Mouse (Mus musculus) kidney, postnatal 0 days (tissue): ENCODE data around the gene Cdk17. TPM values are rescaled to one million over a fixed set of nuclear protein-coding genes. Genes with fewer than 3 reads are reported as not detected.

ENCODE experiments used
- ATAC-seq: fragments of 200-750 bp; cut with Nextera tagmentation; replicated peaks from 2 replicates; pipeline ENCODE4 v1.8.0; 2017; ENCODE audit warnings: low read depth, moderate number of reproducible peaks, moderate TSS enrichment, moderate library complexity; ENCODE audit not compliant: low FRiP score
- DNase-seq: peaks from one replicate; pipeline ENCODE4 v3.0.0-alpha.2; 2016; ENCODE audit warnings: low spot score
- H3K27ac ChIP-seq: fragments of 300-500 bp; sonication (generic); 2 replicates; pipeline ENCODE4 v1.5.1; 2014; ENCODE audit warnings: mild to moderate bottlenecking
- H3K27me3 ChIP-seq: fragments of 300-500 bp; sonication (generic); 2 replicates; pipeline ENCODE4 v1.6.1; 2014; ENCODE audit warnings: low read length, mixed read lengths; ENCODE audit not compliant: insufficient read depth
- H3K36me3 ChIP-seq: fragments of 300-500 bp; sonication (generic); 2 replicates; pipeline ENCODE4 v1.6.1; 2014; ENCODE audit warnings: low read length, mixed read lengths; ENCODE audit not compliant: insufficient read depth
- H3K4me1 ChIP-seq: fragments of 300-500 bp; sonication (generic); replicated peaks from 2 replicates; pipeline ENCODE4 v1.6.1; 2014; ENCODE audit warnings: antibody characterized with exemption, low read length, mixed read lengths; ENCODE audit not compliant: insufficient read depth
- H3K4me2 ChIP-seq: fragments of 300-500 bp; sonication (generic); 2 replicates; pipeline ENCODE4 v1.6.1; 2014; ENCODE audit warnings: mild to moderate bottlenecking, low read length, moderate library complexity, mixed read lengths
- H3K4me3 ChIP-seq: fragments of 300-500 bp; sonication (generic); replicated peaks from 2 replicates; pipeline ENCODE4 v1.5.1; 2014; ENCODE audit warnings: low read depth, low read length
- H3K9ac ChIP-seq: fragments of 300-500 bp; sonication (generic); 2 replicates; pipeline ENCODE4 v1.6.1; 2014; ENCODE audit warnings: low read depth, low read length
- H3K9me3 ChIP-seq: fragments of 300-500 bp; sonication (generic); replicated peaks from 2 replicates; pipeline ENCODE4 v1.6.1; 2016; ENCODE audit warnings: low read length, inconsistent platforms, mixed read lengths
- CTCF ChIP-seq: IDR thresholded peaks from 2 replicates; pipeline ENCODE4 v1.5.1; 2016; ENCODE audit warnings: antibody characterized with exemption, low read depth, mild to moderate bottlenecking, moderate library complexity
- WGBS: fragments of 180-500 bp; shearing (Covaris S2); extraction: QIAGEN DNeasy Blood & Tissue Kit; methylation state at CpG from one replicate; pipeline ENCODE4 v1.1.7; 2014; 5-methylcytosine and 5-hydroxymethylcytosine counted together
- polyA plus RNA-seq: library from polyadenylated mRNA; unstranded; fragments of >200 nt; fragmentation: Nextera tagmentation; extraction: Ambion mirVana; gene quantifications from 2 replicates; pipeline ENCODE4 v1.2.1, GENCODE M21; 2015

The Cdk17 gene
- polyA plus RNA-seq, 1 experiment from 2014 or later, result 16.4 TPM

GRCm38 (mm10) chr10:93116636-93117035 is 44.0 kb upstream of the Cdk17 start:
- Histone ChIP-seq H3K4me2 (no peak overlapping the region), H3K27me3 (no peaks in the 10 kb centered on the region), H3K9ac (no peak overlapping the region), H3K9me3 (no peaks in the 10 kb centered on the region), H3K36me3 (no peaks in the 10 kb centered on the region), H3K4me1 (no peaks in the 10 kb centered on the region), H3K4me3 (no peak overlapping the region), H3K27ac (no peak overlapping the region)
- no peak for TF ChIP-seq CTCF
- DNase-seq, result no peak
- WGBS, result 74% methylated on average over 3 of the region's 3 CpGs
- no peak for ATAC-seq

DNA sequence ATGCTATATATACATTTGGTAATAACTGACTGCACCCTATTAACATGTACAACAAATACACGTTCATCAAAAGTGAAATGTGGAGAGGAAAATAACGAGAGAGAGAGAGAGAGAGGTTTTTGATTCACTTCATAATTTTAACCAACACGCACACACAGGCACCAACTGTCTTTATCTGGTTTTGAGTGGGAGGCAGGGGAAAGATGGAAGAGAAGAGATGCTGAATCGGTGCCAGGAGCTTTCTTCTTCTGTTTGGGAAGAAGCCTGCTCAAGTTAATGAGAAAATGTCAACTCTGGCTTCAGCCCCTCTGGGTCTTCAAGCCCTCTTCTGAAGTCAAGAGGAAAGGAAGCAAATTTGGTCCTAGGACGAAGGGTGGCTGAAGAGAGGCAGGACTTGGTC is 40.9 kb upstream of the Cdk17 start:
- TF ChIP-seq CTCF, result no peak
- no peaks in the 10 kb centered on the region for H3K27me3 ChIP-seq
- H3K9me3 ChIP-seq, result no peaks in the 10 kb centered on the region
- no peaks in the 10 kb centered on the region for H3K4me1 ChIP-seq
- DNase-seq (no peak), ATAC-seq (no peak)
- H3K27ac ChIP-seq, result no peak overlapping the region
- WGBS, result 74% methylated on average over 5 of the region's 5 CpGs
- H3K9ac ChIP-seq, result no peak overlapping the region
- H3K36me3 ChIP-seq, result no peaks in the 10 kb centered on the region
- H3K4me2 ChIP-seq, result no peak overlapping the region
- no peak overlapping the region for H3K4me3 ChIP-seq

DNA sequence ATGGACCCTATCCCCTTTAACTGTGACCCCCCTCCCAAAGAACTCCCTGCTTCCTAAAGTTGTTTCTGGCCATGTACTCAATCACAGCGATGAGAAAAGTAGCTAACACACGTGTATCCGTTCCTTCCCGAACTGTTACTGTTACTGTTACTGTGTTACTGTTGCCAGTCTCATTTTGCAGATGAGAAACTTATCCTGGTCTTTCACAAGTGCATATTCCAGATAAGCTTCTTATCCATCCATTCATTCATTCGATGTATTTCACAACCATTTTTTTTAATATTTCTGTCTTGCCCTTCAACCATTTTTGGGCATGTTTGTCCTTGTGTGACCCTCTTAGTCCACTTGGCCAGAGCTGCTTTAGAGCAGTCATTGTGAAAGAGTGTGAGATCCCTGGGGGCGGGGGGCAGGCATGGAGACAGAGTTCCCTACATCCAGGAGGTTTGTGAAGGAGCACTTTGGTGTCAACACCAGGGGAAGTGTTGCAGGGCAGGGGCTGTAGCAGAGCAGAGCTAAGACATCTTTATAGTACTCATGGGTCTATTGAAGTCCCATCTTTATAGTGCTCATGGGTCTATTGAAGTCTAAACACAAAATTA is 39.3 kb upstream of the Cdk17 start:
- Histone ChIP-seq H3K4me2 (no peak overlapping the region), H3K9me3 (no peaks in the 10 kb centered on the region), H3K27me3 (no peaks in the 10 kb centered on the region), H3K4me3 (no peak overlapping the region), H3K36me3 (no peaks in the 10 kb centered on the region), H3K27ac (no peak overlapping the region), H3K4me1 (no peaks in the 10 kb centered on the region), H3K9ac (no peak overlapping the region)
- DNase-seq (no peak), ATAC-seq (no peak)
- WGBS, result 93% methylated on average over 6 of the region's 6 CpGs
- no peak for TF ChIP-seq CTCF

DNA sequence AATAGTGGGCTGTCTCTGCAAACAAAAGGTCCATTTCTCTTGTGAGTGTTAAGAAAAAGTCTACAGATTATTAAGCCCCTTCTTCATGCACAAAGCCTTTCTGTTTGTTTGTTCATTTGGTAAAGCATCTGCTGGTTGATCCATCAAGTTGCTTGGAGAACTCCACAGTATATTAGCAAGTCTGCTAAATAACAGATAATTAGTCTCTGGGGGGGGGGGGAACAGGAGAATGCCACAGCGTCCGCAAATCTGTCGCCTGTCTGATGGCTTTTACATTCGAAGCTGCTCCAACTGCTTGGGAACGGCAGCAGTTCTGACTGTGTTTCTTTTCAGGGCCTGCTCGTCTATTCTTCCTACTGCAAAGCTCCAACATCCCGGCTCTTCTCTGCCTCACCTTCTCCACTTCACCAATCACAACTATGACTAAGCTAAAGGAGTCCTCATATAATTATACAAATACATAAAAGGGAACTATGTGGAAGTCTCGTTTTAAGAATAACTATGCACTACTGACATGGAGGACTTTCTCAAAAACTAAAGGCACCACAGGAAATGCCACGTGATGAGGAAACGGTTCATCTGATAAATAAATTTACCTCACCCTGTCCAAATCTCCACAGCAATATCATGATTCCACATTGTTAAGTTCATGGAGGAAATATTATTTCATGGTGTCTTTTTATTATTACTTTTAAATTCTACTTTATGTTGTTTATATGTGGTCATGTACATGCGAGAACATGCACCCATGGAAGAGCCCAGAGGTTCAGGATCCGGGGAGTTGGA is 38.1 kb upstream of the Cdk17 start:
- 60% methylated on average over 12 of the region's 12 CpGs for WGBS
- H3K9me3 ChIP-seq, result no peaks in the 10 kb centered on the region
- no peak overlapping the region for H3K4me2 ChIP-seq
- no peak for DNase-seq
- H3K4me1 ChIP-seq, result no peaks in the 10 kb centered on the region
- H3K9ac ChIP-seq, result no peak overlapping the region
- H3K4me3 ChIP-seq, result no peak overlapping the region
- no peaks in the 10 kb centered on the region for H3K36me3 ChIP-seq
- TF ChIP-seq CTCF, result no peak
- no peak overlapping the region for H3K27ac ChIP-seq
- no peak for ATAC-seq
- H3K27me3 ChIP-seq, result no peaks in the 10 kb centered on the region

- H3K4me1 ChIP-seq, result no peaks in the 10 kb centered on the region
- 78% methylated on average over 4 of the region's 4 CpGs for WGBS
Observed at GRCm38 (mm10) chr10:93123310-93123709, 37.4 kb upstream of the Cdk17 start.

DNA sequence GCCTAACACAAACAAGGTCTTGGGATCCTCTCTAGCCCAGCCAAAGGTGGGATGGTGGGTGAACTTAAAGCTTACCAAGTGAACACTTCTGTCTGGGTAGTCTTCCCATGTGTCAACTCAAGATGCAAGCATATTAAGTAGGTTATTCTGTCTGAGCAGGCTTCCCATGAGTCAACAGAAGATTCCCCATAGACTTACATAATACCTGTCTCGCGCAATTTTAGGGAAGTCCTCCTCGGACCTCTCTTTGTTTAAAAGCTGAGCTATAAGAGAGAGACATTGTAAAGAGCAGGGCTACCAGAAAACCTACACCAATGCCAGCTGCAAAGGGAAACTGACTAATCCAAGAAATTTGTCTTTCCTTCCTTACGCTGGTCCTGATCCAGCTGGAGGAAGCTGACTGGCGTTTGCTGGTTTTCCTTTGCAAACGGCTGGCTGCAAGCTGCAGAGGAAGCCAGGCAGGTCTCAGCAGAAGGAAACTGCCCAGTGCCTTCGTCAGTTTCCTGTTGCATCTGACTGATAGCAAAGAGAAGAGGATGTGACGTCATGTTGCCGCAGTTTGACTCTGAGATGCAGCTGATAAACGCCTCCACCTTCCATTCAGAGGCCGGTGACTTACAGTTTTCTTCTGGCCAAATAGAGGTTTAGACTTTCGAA is 36.6 kb upstream of the Cdk17 start:
- H3K27me3 ChIP-seq, result no peaks in the 10 kb centered on the region
- H3K27ac ChIP-seq, result peak overlapping the region; percentile 76
- H3K9ac ChIP-seq, result no peak overlapping the region
- H3K36me3 ChIP-seq, result no peaks in the 10 kb centered on the region
- no peak overlapping the region for H3K4me3 ChIP-seq
- no peaks in the 10 kb centered on the region for H3K4me1 ChIP-seq
- H3K4me2 ChIP-seq, result no peak overlapping the region
- TF ChIP-seq CTCF, result no peak
- ATAC-seq (no peak), DNase-seq (peak; percentile 79)
- 53% methylated on average over 12 of the region's 12 CpGs for WGBS
- no peaks in the 10 kb centered on the region for H3K9me3 ChIP-seq

More at GRCm38 (mm10) chr10:93123310-93123709, 37.4 kb upstream of the Cdk17 start:
- Histone ChIP-seq H3K36me3 (no peaks in the 10 kb centered on the region), H3K4me3 (no peak overlapping the region), H3K9me3 (no peaks in the 10 kb centered on the region), H3K27ac (peak overlapping the region; percentile 76), H3K27me3 (no peaks in the 10 kb centered on the region), H3K9ac (no peak overlapping the region), H3K4me2 (no peak overlapping the region)
- ATAC-seq (no peak), DNase-seq (no peak)
- no peak for TF ChIP-seq CTCF
